ENCODE assay signal across 16 mouse cellular contexts in genomic region chr9:34704357-34704756, GRCm38 (mm10).
DNase-seq lines count a peak whose midpoint lies in the region; ATAC-seq and TF ChIP-seq lines count a peak whose summit lies in the region.
"Had no signal": no experiment of that assay in that cellular context is flagged by ENCODE, and none has a peak within 500 bp of the region (broad histone marks: within the 10 kb centered on the region; RNA-seq: fewer than 3 reads in every experiment).

No protein-coding gene starts in this region.

- WGBS in forebrain, embryonic 16.5 days, result 78% methylated on average over 2 of the region's 2 CpGs
- 63% methylated on average over 2 of the region's 2 CpGs for WGBS in forebrain, embryonic 11.5 days
- WGBS in intestine, embryonic 15.5 days, result 14% methylated on average over 2 of the region's 2 CpGs
- WGBS in thymus, adult 2 months, result 55% methylated on average over 2 of the region's 2 CpGs

- TF ChIP-seq POLR2A in thymus, adult 2 months (IDR thresholded peaks at IDR 0.05; ENCODE audit: control insufficient read depth, extremely low read depth, insufficient read depth, low read length, poor library complexity), result no peak

- no peaks in the 10 kb centered on the region for H3K27me3 ChIP-seq in forebrain, embryonic 16.5 days (replicated peaks; ENCODE audit: control insufficient read depth, insufficient read depth, low read length)
- no peaks in the 10 kb centered on the region for H3K27me3 ChIP-seq in forebrain, embryonic 11.5 days (ENCODE audit: control insufficient read depth, insufficient read depth, low read length)
- no peaks in the 10 kb centered on the region for H3K27me3 ChIP-seq in intestine, embryonic 15.5 days (replicated peaks)
- no peaks in the 10 kb centered on the region for H3K27me3 ChIP-seq in thymus, adult 2 months (ENCODE audit: control insufficient read depth, insufficient read depth, low read length)

- H3K4me2 ChIP-seq in forebrain, embryonic 16.5 days (ENCODE audit: low read length), result no peak overlapping the region
- H3K4me2 ChIP-seq in forebrain, embryonic 11.5 days (ENCODE audit: low read depth, low read length, severe bottlenecking), result no peak overlapping the region
- no peak overlapping the region for H3K4me2 ChIP-seq in intestine, embryonic 15.5 days (replicated peaks)
- H3K4me2 ChIP-seq: heart, embryonic 11.5 days had no signal

- H3K4me1 ChIP-seq in forebrain, embryonic 16.5 days (replicated peaks; ENCODE audit: control insufficient read depth, insufficient read depth, low read length), result peaks cover 22% of the 10 kb centered on the region
- H3K4me1 ChIP-seq in forebrain, embryonic 11.5 days (replicated peaks; ENCODE audit: control insufficient read depth, insufficient read depth, low read length), result peaks cover 2% of the 10 kb centered on the region; the same call in 1 of the 2 replicates
- 0 out of 2 replicates have a peak, but pooled peaks cover 2% of the 10 kb centered on the region for H3K4me1 ChIP-seq in intestine, embryonic 15.5 days (replicated peaks)
- no peaks in the 10 kb centered on the region for H3K4me1 ChIP-seq in thymus, adult 2 months (replicated peaks; ENCODE audit: control insufficient read depth, insufficient read depth, low read length)

- H3K9me3 ChIP-seq in forebrain, embryonic 16.5 days (ENCODE audit: control insufficient read depth, low read length), result no peaks in the 10 kb centered on the region
- no peaks in the 10 kb centered on the region for H3K9me3 ChIP-seq in forebrain, embryonic 11.5 days (ENCODE audit: control insufficient read depth, low read length)
- H3K9me3 ChIP-seq in intestine, embryonic 15.5 days, result no peaks in the 10 kb centered on the region
- H3K9me3 ChIP-seq: midbrain, embryonic 10.5 days had no signal

- no peak overlapping the region for H3K4me3 ChIP-seq in forebrain, embryonic 16.5 days (replicated peaks; ENCODE audit: low read length)
- H3K4me3 ChIP-seq in forebrain, embryonic 11.5 days (ENCODE audit: low read depth, low read length), result no peak overlapping the region
- no peak overlapping the region for H3K4me3 ChIP-seq in layer of hippocampus, adult 2 months
- no peak overlapping the region for H3K4me3 ChIP-seq in intestine, embryonic 15.5 days (replicated peaks)
- H3K4me3 ChIP-seq in thymus, adult 2 months (ENCODE audit: control insufficient read depth, insufficient read depth, low read length), result no peak overlapping the region
- H3K4me3 ChIP-seq: midbrain, embryonic 10.5 days had no signal

- intact Hi-C loops in heart, postnatal 36 days (cut with DNase I), result no loop called here

- no peak for DNase-seq in forebrain, embryonic 11.5 days (ENCODE audit: low spot score)
- no peak for DNase-seq in layer of hippocampus, adult 2 months (ENCODE audit: low spot score in 2 of 2)
- DNase-seq in layer of hippocampus, postnatal 10 days (ENCODE audit: low spot score in 2 of 2), result no peak
- peak; percentile 27 for DNase-seq in embryo, embryonic 10 days (ENCODE audit: low spot score)
- DNase-seq in thymus, adult 2 months, result no peak
- no peak for DNase-seq in heart, postnatal 36 days
- DNase-seq: B cell, adult 2 months; cerebellum, adult 18-20 months; gastrocnemius, postnatal 36 days; right cerebral cortex, postnatal 25 days; thymus, postnatal 4 days had no signal

- TF ChIP-seq CTCF in layer of hippocampus, adult 2 months (conservative IDR thresholded peaks at IDR 0.05), result no peak
- TF ChIP-seq CTCF in thymus, adult 2 months (IDR thresholded peaks at IDR 0.05; ENCODE audit: borderline replicate concordance, control insufficient read depth, extremely low read depth, insufficient read depth, low read length, poor library complexity), result no peak

- no peak for ATAC-seq in forebrain, embryonic 16.5 days
- ATAC-seq in forebrain, embryonic 11.5 days (replicated peaks; ENCODE audit: low FRiP score), result no peak
- peak; percentile 80 for ATAC-seq in intestine, embryonic 15.5 days
- ATAC-seq: inflammation-experienced regulatory T-cells, adult 6 months had no signal

- H3K9ac ChIP-seq in forebrain, embryonic 16.5 days (replicated peaks; ENCODE audit: low read depth, low read length), result no peak overlapping the region
- no peak overlapping the region for H3K9ac ChIP-seq in forebrain, embryonic 11.5 days (ENCODE audit: low read length)
- no peak overlapping the region for H3K9ac ChIP-seq in intestine, embryonic 15.5 days

- H3K27ac ChIP-seq in forebrain, embryonic 16.5 days (ENCODE audit: low read length), result 0 out of 2 replicates have a peak overlapping the region, but pooled peaks have one; percentile 41
- no peak overlapping the region for H3K27ac ChIP-seq in forebrain, embryonic 11.5 days (ENCODE audit: low read depth, low read length)
- H3K27ac ChIP-seq in layer of hippocampus, adult 2 months, result peak overlapping the region; percentile 11; the same call in 1 of the 2 replicates
- no peak overlapping the region for H3K27ac ChIP-seq in intestine, embryonic 15.5 days
- no peak overlapping the region for H3K27ac ChIP-seq in thymus, adult 2 months (ENCODE audit: control insufficient read depth, insufficient read depth, low read length)
- H3K27ac ChIP-seq: midbrain, embryonic 10.5 days had no signal

- H3K36me3 ChIP-seq in forebrain, embryonic 16.5 days (ENCODE audit: control insufficient read depth, insufficient read depth), result no peaks in the 10 kb centered on the region
- H3K36me3 ChIP-seq in forebrain, embryonic 11.5 days (ENCODE audit: control insufficient read depth, insufficient read depth, low read length), result no peaks in the 10 kb centered on the region
- H3K36me3 ChIP-seq in intestine, embryonic 15.5 days, result no peaks in the 10 kb centered on the region
- no peaks in the 10 kb centered on the region for H3K36me3 ChIP-seq in thymus, adult 2 months (ENCODE audit: control insufficient read depth, insufficient read depth, low read length)
- H3K36me3 ChIP-seq: midbrain, embryonic 10.5 days had no signal

Comparison
In these comparisons a context has a peak if more than half of its experiments do, and no peak if none do; other contexts are left out.
1. H3K27ac ChIP-seq: peak in forebrain, embryonic 16.5 days (single experiment) and layer of hippocampus, adult 2 months (single experiment); none in forebrain, embryonic 11.5 days (single experiment), intestine, embryonic 15.5 days (single experiment) and thymus, adult 2 months (single experiment).